Mouse (Mus musculus): ENCODE data around the gene Wdr1. TPM values are rescaled to one million over a fixed set of nuclear protein-coding genes. Genes with fewer than 3 reads are reported as not detected.
A peak's percentile ranks its signal among the peaks of the same experiment; 100 is the strongest.
"Not testable (repeated sequence)": the region's sequence is repeated elsewhere in the genome, so short reads cannot be mapped to it uniquely, and the experiment has no call there.

The Wdr1 gene
- 10 to 100 TPM; 73.7 to 98.4 TPM for total RNA-seq (2021)
- long read RNA-seq, experiment 1, transcript Wdr1-201 (15 exons, 3,089 nt): major isoform, 158 of 182 reads
- long read RNA-seq, experiment 1, partial matches to known transcripts: 16 of 182 reads
- long read RNA-seq, experiment 1, other reads (novel, unspliced or antisense): 8 of 182 reads
- long read RNA-seq, experiment 2, transcript Wdr1-201 (15 exons, 3,089 nt): major isoform, 197 of 215 reads
- long read RNA-seq, experiment 2, partial matches to known transcripts: 6 of 215 reads
- long read RNA-seq, experiment 2, other reads (novel, unspliced or antisense): 10 of 215 reads

DNA sequence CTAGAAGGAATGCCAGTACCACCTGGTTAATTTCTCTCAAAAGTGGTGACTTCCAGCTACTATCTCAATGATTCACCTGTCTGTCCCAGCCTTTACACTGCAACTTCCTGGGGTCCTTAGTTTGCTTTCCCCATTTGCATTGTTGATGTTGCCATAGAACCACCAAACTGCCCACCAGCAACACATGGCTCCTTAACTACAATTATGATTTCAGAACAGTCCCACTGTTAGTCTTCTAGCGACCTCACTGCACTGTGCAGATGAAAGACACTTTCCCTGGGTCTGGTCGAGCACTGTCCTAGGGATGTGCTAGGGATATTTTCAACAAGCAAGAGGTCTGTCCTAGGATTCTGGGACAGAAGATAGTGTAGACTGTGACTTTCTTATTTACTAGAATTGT, at the start of gene Wdr1:
Wdr1 (minus strand) TSS at position 101 of the 400 bp plus-strand sequence.
- no peak for DNase-seq
- intact Hi-C loops (cut with DNase I; ENCODE audit: low total_unique reads): no loop called here

DNA sequence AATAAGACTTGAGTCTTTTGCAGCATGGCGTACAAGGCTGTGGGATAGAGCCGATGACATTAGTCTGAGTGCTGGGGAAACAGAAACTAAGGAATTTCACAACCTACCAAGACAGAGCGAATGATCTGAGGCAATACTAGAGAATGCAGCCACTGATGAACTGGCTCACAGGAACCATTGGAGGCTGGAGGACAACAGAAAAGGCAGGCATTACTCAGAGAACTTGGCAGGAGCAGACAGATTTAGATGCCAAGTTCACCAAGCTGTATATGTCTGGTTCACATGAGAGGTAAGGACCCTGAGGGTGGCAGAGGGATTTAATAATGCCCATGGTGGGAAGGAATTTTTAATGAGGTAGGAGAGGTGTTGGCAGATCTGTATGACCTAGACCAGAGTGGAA, 48.1 kb upstream of the Wdr1 start:
- DNase-seq: no peak
- intact Hi-C loops (cut with DNase I; ENCODE audit: low total_unique reads): no loop called here

DNA sequence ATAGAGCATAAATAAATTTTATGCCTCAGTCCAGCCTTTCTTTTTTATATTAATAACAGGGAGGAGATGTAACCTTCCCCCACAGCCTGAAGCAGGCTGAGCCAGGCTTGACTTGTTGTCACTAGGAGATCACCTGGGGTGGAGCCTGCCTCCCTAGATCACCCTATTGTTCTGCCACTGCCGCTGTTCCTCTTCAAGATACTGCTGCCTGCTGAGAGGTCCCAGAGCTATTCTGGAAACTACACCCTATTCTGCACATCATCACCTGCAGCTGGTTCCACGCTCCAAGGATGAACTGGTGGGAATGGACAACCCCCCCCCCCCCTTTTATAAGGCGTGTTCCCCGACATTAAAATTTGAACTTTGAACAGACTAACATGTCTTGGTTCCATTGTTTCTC, 45.2 kb upstream of the Wdr1 start:
- intact Hi-C loops (cut with DNase I; ENCODE audit: low total_unique reads); DNase-seq: not testable (repeated sequence)

DNA sequence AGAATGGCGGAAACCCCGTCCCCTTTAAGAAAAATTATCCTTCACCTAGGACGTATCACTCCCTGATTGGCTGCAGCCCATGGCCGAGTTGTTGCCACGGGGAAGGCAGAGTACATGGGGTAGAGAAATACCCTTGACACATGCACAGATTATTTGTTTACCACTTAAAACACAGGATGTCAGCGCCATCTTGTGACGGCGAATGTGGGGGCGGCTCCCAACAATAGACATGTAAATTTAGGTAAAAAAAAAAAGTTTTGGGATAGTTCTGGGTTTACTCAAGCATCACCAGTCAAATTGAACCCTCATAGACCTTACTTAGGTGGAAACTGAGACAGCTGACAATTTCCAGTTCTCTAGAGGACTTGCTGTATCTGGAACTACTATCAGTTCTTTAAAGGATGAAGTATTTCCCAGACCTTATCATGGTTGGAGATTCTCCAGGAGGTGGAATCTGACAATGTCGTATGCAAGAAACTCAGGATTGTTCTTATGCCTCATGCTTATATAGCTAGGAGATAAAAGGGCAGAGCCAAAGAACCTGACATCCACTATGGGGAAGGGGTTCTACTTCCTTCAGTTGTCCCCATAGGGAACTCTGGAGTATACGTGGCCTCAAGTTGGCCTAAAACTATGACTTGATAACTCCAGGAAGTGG, 35.8 kb upstream of the Wdr1 start:
- DNase-seq: no peak
- intact Hi-C loops (cut with DNase I; ENCODE audit: low total_unique reads): no loop called here

DNA sequence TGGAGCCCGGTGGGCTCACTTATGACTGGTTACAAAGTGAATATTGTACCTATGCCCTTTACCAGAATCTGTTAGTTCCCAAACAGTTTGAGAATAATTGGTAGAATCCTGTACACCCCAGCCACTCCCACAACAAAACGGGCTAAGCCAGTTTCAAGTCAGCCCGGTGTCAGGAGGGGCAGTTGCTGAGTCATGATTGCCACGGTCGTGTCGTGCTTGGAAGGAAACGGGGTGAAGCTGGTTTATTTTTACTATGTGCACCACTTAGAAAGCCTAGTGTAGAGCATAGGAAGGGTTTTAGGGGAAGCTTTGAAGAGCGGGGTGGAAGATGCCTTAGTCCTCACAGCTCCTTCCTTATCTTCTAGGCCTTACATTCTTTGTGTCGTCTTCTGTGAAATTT, 25.9 kb upstream of the Wdr1 start:
- intact Hi-C loops (cut with DNase I; ENCODE audit: low total_unique reads): loop anchor here (5.0 kb wide), 1 partner anchor 43 kb away; no protein-coding TSS in a partner anchor
- DNase-seq: no peak

DNA sequence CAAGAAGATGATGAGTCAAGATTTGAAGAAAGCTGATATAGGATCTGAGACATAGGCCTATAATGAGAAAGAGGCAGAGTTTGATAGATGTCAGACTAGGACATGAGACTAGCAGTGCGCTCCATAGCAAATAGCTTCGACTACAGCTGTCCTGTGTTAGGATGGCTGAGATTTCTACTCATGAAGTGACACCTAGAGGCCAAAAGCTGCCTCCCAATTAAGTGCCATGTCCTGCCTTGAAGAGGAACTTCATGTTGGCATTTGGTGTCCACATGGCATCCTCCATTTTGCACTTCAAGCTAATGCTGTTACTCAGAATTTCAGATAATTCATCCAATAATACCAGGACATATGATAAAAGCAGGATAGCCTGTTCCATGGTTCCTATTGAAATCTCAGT, 22.4 kb upstream of the Wdr1 start:
- no peak for DNase-seq
- intact Hi-C loops (cut with DNase I; ENCODE audit: low total_unique reads): loop anchor here (5.0 kb wide), 1 partner anchor 47 kb away; no protein-coding TSS in a partner anchor

DNA sequence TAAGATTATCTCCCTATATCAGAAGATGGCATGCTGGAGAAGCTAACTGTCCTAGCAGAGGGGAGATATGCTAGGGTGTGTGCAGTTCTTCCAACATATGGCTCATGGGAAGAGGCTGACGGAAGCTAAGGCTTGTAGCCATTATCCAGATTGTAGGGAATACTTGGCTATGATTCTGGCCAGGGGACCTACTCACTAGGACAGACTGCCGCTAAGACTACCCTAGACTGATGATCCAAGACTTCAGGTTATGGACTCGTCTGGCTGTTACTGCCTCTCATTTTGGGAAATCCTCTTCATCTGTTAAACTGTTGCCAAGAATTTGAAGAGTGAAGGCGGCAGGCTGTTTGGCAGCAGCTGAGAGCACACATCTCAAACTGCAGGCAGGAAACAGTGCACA, 20.0 kb upstream of the Wdr1 start:
- intact Hi-C loops (cut with DNase I; ENCODE audit: low total_unique reads): no loop called here
- DNase-seq: no peak

DNA sequence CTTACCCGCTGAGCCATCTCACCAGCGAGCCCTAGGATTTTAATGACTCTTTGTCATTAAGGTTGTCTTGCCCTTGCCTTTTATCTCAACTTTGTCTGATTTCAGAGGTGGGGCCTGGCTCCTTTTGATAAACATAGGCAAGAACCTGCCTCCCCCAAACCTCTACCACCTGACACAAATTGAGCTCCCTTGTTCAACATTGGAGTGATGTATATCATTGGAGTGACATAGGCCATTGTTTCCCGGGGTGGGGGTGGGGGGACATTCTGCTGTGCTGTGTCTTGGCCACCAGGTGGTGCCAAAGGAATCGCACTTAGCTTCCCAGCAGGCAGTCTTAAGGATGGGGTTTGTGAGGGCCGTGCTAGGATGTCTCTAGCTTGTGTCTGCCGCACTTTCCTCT, 17.7 kb upstream of the Wdr1 start:
- peak; percentile 16 for DNase-seq
- intact Hi-C loops (cut with DNase I; ENCODE audit: low total_unique reads): no loop called here

DNA sequence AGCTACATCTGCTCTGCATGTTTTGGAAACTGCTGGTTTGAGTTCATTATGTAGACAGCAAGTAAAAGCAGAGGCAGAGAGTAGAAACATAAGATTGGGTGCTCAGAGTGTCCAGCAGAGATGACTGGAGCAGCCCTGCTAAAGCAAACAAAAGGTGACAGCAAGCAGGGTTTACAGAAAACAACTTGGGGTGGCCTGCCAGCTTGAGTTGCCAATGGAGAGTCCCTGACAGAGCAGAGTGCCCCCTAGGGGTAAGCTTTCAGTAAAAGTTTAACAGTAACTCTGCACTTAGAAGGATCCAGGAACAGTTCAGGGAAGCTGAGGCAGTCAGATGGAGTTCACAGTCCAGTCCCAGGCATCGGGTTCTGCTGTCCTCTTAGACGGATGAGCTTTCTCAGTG, 7.9 kb upstream of the Wdr1 start:
- no peak for DNase-seq

DNA sequence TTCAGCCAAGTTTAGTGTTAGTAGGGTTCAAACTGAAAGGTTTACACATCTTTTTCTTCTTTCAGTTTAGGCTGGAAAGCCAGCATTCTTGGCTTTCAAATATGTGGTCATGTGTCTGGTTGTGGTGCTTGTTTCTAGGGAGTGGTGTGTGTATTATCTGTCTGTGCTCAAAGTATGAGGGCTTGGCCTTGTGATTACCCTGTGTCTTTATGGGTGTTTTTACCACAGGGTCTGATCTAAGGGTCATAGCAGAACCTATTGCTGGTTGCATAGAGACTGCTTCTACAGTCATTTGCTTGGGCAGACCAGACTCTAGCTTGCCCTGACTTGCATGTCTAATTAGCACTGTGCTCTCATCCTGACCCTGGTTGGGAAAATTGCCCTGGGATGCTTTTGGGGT, 5.6 kb upstream of the Wdr1 start:
- intact Hi-C loops (cut with DNase I; ENCODE audit: low total_unique reads): no loop called here
- no peak for DNase-seq

More for the DNA sequence above, 7.9 kb upstream of the Wdr1 start:
- intact Hi-C loops (cut with DNase I; ENCODE audit: low total_unique reads): no loop called here

DNA sequence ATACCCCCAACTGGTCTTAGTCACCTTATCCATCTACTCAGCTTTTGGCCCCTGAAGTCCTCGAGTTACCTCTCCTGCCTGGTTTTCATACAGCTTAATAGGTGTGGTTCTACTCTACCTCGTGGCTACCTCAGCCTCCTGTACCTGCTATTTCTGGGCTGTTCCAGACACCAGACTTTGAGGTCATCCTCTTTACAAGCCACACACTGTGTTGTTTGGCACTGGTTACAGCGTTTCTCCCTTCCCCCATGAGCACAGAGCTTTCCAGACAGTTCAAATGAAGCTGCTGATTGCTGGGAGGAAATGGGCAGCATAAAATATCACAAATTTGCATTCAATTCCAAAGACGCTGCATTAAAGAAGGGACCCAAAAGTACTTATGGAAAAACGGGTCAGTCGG, 1.8 kb upstream of the Wdr1 start:
- intact Hi-C loops (cut with DNase I; ENCODE audit: low total_unique reads): no loop called here
- DNase-seq: no peak

DNA sequence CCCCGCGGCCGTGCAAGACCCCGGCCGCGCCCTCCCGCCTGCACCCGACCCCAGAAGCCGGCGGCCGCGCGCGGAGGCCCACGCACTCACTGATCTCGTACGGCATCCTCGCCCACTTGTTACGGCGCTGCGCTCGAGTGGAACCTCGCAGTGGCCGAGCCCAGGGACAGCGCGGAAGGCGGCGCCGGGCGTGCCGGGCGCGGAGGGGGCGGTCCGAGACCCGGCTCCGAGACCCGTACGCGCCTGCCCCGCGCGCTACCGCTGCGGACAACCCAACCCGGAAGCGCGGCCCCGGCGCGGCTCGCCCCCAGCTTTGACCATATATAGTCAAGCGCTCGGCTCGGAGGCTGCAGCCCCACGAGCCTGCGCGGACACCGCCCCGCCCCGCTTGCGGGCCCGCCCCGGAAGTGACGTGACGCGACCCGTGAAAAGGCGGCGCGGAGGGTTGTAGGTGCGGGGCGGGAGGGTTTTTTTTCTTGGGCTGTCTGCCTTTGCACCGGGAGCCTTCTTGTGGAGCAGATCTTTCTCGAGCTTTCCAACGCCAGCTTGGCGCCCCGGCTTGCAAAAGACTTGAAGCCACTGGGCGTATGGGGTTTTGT, 1.5 kb downstream of the Wdr1 start:
- peak; percentile 99 for DNase-seq
- intact Hi-C loops (cut with DNase I; ENCODE audit: low total_unique reads): no loop called here

DNA sequence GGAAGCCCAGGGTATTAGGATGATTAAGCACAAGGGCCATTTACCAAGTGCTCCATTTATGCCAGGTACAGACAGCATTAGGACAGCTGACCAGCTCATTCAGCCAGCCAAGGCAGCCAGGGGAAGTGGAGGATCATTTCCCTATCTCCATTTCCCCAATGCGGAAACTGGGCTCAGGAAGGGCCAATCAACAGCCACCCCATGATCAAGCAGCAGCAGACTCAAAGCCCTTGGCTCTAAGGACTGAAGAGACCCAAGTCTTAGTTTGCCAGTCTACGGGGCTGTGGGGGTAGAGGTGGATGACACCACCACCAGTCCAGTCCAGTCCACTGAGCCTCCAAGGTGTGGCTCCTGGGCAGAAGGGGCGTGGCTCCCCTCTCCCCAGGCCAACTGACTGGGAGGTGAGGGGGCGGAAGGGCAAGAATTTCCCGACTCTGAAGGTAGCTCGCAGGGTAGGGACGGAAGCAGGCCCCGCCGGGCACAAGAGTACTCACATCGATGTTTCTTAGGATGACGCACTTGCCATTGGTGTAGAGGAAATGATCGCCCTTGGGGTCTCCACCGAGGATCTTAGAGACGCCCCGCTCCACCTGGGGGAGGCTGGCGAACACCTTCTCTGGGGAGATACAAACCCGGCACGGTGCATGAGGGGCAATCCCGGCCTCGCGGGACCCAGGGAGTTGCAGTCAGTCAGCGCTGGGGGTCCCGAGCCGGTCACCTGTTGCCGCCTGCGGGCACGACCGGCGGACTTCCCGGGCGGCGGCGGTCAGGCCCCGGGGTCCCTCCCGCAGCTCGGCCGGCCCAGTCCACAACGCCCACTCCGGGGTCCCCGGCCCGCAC, 2.2 kb downstream of the Wdr1 start:
- intact Hi-C loops (cut with DNase I; ENCODE audit: low total_unique reads): no loop called here
- DNase-seq: peak; percentile 30

DNA sequence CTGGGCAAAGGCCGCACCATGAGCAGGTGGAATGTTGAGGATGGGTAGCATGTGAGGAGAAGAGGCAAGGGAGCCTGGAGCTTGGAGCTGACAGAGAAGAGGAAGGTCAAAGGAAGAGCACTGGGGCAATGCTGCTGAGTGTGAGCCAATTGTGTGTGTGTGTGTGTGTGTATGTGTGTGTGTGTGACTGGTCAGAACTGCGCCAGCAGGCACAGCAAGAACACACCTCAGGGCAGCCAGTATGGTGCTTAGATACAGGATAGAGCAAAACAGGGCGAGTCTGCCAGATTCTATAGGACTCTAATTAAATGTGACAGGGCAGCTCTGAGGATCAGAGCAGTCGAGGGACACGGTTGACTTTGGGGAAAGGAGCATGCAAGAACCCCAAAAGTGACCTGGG, 4.2 kb downstream of the Wdr1 start:
- intact Hi-C loops (cut with DNase I; ENCODE audit: low total_unique reads): no loop called here
- no peak for DNase-seq

DNA sequence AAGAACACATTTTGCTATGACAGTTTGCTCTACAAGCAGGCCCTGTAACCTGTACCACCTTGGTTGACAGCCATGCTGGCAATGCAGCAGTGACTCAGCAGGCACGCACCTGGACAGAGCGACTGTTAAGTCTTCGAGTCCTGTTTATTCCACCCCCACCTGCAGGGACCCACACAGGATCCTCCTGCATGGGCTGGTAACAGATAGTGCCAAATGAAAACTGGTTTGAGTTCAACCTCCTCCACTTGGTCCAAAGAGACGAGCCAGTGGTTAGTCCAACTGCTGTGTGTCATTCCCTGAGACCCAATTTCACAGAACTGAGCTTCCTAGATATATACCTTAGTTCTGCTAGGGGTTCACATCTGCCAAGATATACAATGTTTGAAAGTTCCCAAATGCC, 5.2 kb downstream of the Wdr1 start:
- DNase-seq: no peak
- intact Hi-C loops (cut with DNase I; ENCODE audit: low total_unique reads): no loop called here

DNA sequence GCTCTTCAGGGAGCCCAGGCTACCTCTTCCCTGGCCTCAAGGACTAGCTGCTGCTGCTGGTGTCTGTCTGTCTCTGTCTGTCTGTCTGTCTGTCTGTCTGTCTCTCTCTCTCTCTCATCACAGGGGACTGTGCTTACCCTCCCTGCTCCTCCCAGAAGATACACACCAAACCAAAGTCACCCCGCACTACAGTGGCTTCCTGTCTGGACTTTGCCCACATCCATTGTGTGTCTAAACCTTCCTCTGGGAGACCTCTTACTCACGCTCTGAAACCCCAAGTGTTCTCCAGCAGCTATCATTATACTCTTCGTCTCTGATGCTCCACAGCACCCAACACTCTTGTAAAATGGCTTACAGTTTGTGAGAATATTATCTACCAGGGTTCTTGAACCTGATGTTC, 6.6 kb downstream of the Wdr1 start:
- intact Hi-C loops (cut with DNase I; ENCODE audit: low total_unique reads): no loop called here
- DNase-seq: no peak

DNA sequence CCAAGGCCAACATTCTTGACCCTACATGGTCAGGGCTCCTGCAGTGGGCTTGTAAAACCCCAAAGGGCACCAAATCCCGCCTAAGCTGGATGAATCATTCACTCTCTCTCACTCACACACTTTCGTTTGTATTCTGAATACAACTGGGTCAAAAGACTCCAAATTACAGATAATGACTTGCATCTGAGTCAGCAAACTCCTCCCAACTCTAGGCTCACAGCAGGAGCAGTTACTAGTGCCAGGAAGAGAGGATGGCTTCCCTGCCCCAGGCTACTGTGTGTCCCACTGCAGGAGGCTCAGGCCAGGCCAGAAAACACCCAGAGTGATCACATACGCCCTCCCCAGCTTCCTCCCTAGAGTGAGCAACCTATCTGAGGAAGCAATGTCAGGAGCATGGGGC, 9.1 kb downstream of the Wdr1 start:
- intact Hi-C loops (cut with DNase I; ENCODE audit: low total_unique reads): no loop called here
- no peak for DNase-seq

DNA sequence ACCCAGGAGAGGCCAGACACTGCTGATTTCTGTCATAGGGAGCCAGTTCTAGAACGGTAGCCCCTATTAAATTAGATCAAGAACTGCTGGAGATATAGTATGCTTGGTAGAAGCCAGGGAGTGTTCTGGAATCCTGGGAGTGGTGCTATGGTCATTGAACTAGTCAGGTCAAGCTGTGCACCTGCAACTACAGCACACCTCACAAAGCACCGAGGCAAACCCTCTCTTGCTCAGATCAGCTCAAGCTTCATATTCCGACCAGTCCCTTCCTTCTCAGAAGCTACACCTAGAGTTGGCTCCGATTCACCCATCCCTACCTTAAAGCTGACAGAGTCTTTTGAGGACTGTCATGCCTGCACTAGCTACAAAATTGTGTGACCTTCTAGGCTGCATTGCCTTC, 9.5 kb downstream of the Wdr1 start:
- intact Hi-C loops (cut with DNase I; ENCODE audit: low total_unique reads): no loop called here

DNA sequence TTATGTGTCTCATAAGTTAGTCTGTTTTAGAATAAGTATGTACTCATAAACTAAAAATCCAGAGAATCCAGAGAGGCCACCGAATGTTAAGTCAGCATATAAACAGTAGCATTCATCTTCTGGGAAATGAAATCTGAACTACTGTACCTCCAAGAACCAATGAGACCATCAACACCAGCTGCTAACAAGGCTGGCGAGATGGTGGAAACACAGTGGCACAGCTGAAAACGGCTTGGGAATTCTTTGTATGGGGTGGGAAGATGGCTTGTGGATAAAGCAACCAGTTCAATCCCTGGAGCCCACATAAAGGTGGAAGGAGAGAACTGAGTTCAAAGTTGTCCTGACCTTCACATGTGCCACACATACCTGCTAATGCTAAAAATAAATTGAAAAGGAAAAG, 10.4 kb downstream of the Wdr1 start:
- intact Hi-C loops (cut with DNase I; ENCODE audit: low total_unique reads): no loop called here
- DNase-seq: no peak

More for the DNA sequence above, 9.5 kb downstream of the Wdr1 start:
- DNase-seq: no peak

DNA sequence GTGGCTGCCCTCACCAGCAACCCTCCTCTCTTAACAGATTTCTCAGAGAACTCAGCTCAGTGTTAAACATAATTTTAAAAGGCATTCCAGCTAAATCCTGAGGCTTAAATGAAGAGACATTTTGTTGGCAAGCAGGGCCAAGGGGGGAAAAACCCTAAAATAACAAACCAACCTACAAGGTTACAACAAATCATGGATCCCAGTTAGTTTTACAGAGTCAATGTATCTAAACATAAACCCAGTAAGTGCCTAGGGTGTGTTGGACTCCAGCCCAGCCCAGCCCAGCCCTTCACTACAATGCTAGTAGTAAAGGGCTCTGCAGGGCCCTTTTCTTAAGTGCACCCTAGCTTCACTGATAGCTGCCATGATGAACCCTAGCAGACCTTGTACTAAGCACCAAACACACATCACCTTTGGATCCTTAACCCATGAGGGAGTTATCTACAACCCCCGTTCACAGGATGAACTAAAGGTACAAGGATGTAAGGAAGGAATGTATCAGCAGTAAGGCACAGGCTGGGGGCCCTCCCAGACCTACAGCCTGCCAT, 12.7 kb downstream of the Wdr1 start:
- DNase-seq: no peak
- intact Hi-C loops (cut with DNase I; ENCODE audit: low total_unique reads): no loop called here
